Mouse (Mus musculus) neutrophil, adult 59 days (primary cell): ENCODE measurements around the gene Trim11. TPM values are rescaled to one million over a fixed set of nuclear protein-coding genes. Genes with fewer than 3 reads are reported as not detected.

Experiments used
- total RNA-seq, 2 experiments: library from RNA; stranded (reverse); gene quantifications; 1 replicate in 1 of 2; 2 replicates in 1 of 2; pipeline ENCODE4 v1.2.4; 2023

Gene Trim11
- total RNA-seq: 10 to 100 TPM; 60.6 to 63.2 TPM

DNA sequence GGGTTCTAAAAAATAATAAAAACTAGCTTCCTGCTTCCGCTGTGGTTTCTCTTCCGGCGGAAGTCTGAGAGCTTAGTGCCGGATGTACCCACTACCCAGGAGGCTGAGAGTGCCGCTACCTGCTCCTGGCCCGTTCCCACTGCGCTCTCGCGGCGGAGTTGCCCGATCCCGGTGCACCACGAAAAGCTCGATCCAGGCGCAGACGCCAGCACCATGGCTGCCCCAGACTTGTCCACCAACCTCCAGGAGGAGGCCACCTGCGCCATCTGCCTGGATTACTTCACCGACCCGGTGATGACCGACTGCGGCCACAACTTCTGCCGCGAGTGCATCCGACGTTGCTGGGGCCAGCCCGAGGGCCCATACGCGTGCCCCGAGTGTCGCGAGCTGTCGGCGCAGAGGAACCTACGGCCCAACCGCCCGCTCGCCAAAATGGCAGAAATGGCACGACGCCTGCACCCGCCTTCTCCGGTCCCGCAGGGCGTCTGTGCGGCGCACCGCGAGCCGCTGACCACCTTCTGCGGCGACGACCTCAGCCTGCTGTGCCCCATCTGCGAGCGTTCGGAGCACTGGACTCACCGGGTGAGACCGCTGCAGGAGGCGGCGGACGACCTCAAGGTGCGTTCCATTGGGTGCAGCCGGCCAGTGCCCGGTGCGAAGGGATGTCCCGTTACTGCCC is at the start of gene Trim11:
TSS of gene Trim11 (plus strand) at position 67 of the 679 bp plus-strand sequence.

DNA sequence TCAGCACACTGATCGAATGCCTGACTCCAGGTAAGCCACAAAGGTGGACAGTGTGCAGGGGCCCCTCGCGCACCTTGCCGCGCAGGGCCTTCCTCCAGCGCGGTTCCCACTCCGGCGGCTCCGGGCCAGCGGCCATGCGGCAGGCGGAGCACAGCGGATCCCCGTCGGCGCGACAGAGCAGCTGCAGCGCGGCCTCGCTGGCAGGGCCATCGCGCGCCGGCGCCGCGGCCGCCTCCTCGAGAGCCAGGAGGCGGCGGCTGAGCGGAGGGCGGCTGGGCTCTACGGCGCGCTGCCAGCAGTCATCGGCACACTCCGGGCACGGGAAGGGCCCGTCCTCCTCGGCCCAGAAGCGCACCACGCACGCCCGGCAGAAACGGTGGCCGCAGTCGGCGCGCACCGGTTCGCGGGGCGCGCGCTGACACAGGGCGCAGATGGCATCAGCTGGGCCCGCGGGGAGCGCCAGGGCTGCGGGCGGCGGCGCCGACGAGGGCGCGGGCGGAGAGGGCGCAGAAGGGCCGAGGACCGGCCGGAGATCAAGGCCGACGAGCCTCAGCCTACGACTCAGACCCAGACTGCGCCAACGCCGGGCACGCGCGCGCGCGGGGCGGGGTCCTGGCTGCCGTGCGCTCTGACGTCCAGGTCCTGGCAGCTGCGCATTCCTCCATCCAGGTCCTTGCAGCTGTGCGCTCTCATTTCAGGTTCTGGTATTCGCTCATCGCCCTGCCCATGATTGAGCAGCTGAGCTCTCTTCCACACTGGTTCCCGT is 39.4 kb upstream of the Trim11 start, which contains the start of gene Rnf187:
TSS of gene Rnf187 (minus strand) at position 595 of the 766 bp plus-strand sequence.

DNA sequence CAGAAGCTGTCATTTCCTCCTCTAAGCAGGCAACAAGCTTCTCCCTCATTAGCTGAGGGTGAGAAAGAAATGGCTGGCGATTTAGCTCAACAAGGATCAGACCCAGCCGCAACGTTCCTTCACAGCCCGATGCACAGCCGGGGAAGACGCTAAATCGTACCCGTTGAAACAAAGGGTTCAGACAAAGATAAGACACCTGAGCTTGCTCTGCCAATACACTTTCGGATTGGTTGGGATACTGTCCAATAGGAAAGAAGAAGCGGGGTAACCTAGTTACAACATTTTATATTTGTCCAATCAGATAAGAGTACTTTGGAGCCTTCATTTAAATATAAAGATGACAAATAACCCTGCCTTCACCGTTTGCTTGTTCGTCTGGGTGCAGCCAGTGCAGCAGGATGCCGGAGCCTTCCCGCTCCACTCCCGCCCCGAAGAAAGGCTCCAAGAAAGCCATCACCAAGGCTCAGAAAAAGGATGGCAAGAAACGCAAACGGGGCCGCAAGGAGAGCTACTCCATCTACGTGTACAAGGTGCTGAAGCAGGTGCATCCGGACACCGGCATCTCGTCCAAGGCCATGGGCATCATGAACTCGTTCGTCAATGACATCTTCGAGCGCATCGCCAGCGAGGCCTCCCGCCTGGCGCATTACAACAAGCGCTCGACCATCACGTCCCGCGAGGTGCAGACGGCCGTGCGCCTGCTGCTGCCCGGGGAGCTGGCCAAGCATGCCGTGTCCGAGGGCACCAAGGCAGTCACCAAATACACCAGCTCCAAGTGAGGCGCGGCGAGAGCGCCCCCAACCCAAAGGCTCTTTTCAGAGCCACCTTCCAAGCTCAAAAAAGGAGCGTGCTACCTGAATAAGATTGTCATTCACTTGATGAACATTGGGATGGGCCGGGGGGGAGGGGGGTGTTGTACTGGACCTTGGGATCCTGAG is 29.1 kb upstream of the Trim11 start, which contains the start of gene Hist3h2ba:
TSS of gene Hist3h2ba (plus strand) at position 379 of the 938 bp plus-strand sequence.

DNA sequence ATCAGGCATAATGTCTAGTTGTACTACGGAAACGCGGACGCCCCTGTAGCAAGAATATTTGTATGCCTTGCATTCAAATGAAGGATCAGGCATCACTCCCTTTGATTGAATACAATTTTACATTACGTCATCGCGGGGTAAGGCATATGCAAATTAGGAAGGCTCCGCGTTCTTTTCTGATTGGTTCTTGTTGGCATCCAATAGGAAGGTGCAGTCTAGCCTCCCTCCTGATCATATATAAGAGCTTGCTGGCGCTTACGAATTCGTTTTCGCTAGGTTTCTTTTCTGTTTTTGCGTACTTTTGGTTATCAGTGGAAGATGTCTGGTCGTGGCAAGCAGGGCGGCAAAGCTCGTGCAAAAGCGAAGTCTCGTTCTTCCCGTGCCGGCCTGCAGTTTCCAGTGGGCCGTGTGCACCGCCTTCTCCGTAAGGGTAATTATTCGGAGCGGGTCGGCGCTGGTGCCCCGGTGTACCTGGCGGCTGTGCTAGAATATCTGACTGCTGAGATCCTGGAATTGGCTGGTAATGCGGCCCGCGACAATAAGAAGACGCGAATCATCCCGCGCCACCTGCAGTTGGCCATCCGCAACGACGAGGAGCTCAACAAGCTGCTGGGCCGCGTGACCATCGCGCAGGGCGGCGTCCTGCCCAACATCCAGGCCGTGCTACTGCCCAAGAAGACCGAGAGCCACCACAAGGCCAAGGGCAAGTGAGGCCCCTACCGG is 23.3 kb upstream of the Trim11 start, which contains the start of the genes Hist3h2a and Trim17:
TSS of gene Hist3h2a (plus strand) at position 266 of the 723 bp plus-strand sequence.
TSS of gene Trim17 (plus strand) at position 266 of the 723 bp plus-strand sequence.

Other genes starting within 250 kb of the Trim11 start
- not detected for gene Olfr317, start 238.9 kb upstream of the Trim11 start, total RNA-seq
- gene Olfr316, start 225.4 kb upstream of the Trim11 start, total RNA-seq: not detected
- not detected for gene Olfr315, start 204.9 kb upstream of the Trim11 start, total RNA-seq
- not detected for gene Olfr314, start 195.1 kb upstream of the Trim11 start, total RNA-seq
- gene Fam183b, start 176.1 kb upstream of the Trim11 start, total RNA-seq: not detected
- not detected for gene Olfr313, start 163.1 kb upstream of the Trim11 start, total RNA-seq
- gene Olfr312, start 148.9 kb upstream of the Trim11 start, total RNA-seq: not detected
- gene Olfr311, start 138.8 kb upstream of the Trim11 start, total RNA-seq: not detected
- gene Gm12258, start 130.9 kb upstream of the Trim11 start, total RNA-seq: 1 to 10 TPM; 1.6 to 2.4 TPM
- gene 2810021J22Rik, start 110.9 kb upstream of the Trim11 start, total RNA-seq: 1 to 10 TPM; 2.2 to 3.8 TPM
- gene Zfp39, start 73.9 kb upstream of the Trim11 start, total RNA-seq: 1 to 10 TPM; 4.5 to 4.9 TPM
- gene Btnl10, start 60.2 kb upstream of the Trim11 start, total RNA-seq: 1 to 10 TPM; 3.0 to 8.3 TPM
- gene Rnf187, start 39.2 kb upstream of the Trim11 start, total RNA-seq: 10 to 100 TPM; 48.0 to 49.7 TPM
- 10 to 100 TPM; 14.0 to 44.6 TPM for gene Hist3h2ba, start 29.2 kb upstream of the Trim11 start, total RNA-seq
- 10 to 100 TPM; 56.8 to 72.0 TPM for gene Hist3h2a, start 23.4 kb upstream of the Trim11 start, total RNA-seq
- not detected for gene Trim17, start 23.4 kb upstream of the Trim11 start, total RNA-seq
- gene Obscn, start 158.3 kb downstream of the Trim11 start, total RNA-seq: under 1 TPM; 0.02 TPM
- 1 to 10 TPM; 4.8 to 6.6 TPM for gene Iba57, start 185.6 kb downstream of the Trim11 start, total RNA-seq
- not detected for gene Gjc2, start 205.1 kb downstream of the Trim11 start, total RNA-seq
- gene Guk1, start 214.1 kb downstream of the Trim11 start, total RNA-seq: 10 to 100 TPM; 12.1 to 13.2 TPM
- 10 to 100 TPM in 1 of 2 experiments, 1 to 10 TPM in 1; 9.3 to 13.5 TPM for gene Mrpl55, start 224.4 kb downstream of the Trim11 start, total RNA-seq
- gene 2310033P09Rik, start 230.2 kb downstream of the Trim11 start, total RNA-seq: 10 to 100 TPM; 14.8 to 16.9 TPM